Mouse (Mus musculus): Measurements from ENCODE around the gene Ablim1. TPM values are rescaled to one million over a fixed set of nuclear protein-coding genes. Genes with fewer than 3 reads are reported as not detected.

Ablim1 gene
- polyA plus RNA-seq, 1 experiment from 2014 or later, result 46.9 TPM

DNA sequence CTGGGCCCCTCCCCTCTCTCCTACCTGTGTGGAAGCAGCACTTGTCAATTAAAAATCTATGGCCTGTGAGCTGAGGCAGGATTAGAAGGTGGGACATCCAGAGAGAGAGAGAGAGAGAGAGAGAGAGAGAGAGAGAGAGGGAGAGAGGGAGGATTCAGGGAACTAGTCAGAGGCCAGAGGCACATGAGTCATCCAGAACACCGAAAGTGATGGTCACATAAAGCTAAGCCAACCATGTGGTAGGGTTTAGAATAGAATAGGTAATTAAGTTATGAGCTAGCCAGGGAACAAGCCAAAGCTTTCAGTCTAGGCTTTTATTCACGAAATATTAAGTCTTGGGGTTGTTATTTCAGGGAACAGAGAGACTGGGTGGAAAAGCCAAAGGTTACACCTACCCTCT, 10.1 kb downstream of the Ablim1 start:
- H3K4me1 ChIP-seq (ENCODE audit: control insufficient read depth in 2 of 2, insufficient read depth in 2 of 2, low read length in 2 of 2), result peaks cover 3 to 22% of the 10 kb centered on the region in 2 experiments
- H3K27ac ChIP-seq (replicated peaks in 1 of 2; ENCODE audit: control insufficient read depth in 1 of 2, insufficient read depth in 1 of 2, low read depth in 2 of 2, low read length in 2 of 2), result no peak overlapping the region
- no peaks in the 10 kb centered on the region for H3K27me3 ChIP-seq (ENCODE audit: control insufficient read depth, insufficient read depth, low read length)
- no peak overlapping the region for H3K4me2 ChIP-seq (ENCODE audit: low read length)
- H3K9ac ChIP-seq (ENCODE audit: low read length), result no peak overlapping the region
- ATAC-seq (ENCODE audit: insufficient number of reproducible peaks, insufficient read depth, low FRiP score, low read depth), result no peak
- H3K9me3 ChIP-seq (ENCODE audit: control insufficient read depth, low read length), result no peaks in the 10 kb centered on the region
- 75% methylated on average over 2 of the region's 2 CpGs for WGBS
- H3K4me3 ChIP-seq (ENCODE audit: control insufficient read depth in 1 of 2, insufficient read depth in 1 of 2, low read depth in 1 of 2, low read length in 2 of 2), result no peak overlapping the region
- no peaks in the 10 kb centered on the region for H3K36me3 ChIP-seq (ENCODE audit: control insufficient read depth, insufficient read depth, low read length)

DNA sequence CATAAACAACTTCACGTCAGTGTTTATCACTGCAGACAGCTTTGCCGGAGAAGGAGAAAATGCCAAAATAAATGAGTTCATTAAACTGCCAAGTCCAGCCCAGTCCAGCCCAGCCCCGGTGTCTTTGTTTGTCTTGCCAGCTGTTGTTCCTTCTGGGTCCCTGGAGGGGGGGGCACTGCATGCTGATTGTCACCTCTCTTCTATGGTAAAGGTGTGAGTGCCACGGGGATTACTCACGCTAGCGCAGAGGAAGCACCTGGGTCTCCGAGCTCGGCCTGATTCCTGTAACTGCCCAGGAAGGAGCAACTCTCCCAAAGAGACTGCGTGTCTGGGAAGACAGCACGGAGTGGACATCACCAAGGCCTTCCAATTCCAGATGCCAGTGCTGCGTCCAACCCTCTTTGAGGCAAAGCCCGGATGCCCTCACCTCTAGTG, 12.7 kb downstream of the Ablim1 start:
- H3K27ac ChIP-seq (replicated peaks in 1 of 2; ENCODE audit: control insufficient read depth in 1 of 2, insufficient read depth in 1 of 2, low read depth in 2 of 2, low read length in 2 of 2), result no peak overlapping the region
- WGBS, result 60% methylated on average over 12 of the region's 12 CpGs
- ATAC-seq (ENCODE audit: insufficient number of reproducible peaks, insufficient read depth, low FRiP score, low read depth), result no peak

DNA sequence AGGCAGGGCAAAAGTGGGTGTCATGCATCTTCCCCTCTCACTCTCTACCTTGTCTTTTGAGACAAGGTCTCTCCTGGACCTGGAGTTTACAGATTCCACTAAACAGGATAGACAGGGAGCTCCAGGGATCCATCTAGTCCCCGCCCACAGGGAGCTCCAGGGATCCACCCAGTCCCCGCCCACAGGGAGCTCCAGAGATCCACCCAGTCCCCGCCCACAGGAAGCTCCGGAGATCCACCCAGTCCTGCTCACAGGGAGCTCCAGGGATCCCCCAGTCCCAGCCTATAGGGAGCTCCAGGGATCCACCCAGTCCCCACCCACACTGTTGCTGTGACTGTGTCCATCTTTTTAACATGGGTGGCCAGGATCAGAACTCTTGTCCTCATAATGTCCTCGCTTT, 16.7 kb downstream of the Ablim1 start:
- no peak for ATAC-seq (ENCODE audit: insufficient number of reproducible peaks, insufficient read depth, low FRiP score, low read depth)
- H3K27ac ChIP-seq (replicated peaks in 1 of 2; ENCODE audit: control insufficient read depth in 1 of 2, insufficient read depth in 1 of 2, low read depth in 2 of 2, low read length in 2 of 2), result peak overlapping the region in 1 of 2 experiments; percentile 41; a peak in 1 of 4 replicates
- H3K36me3 ChIP-seq (ENCODE audit: control insufficient read depth, insufficient read depth, low read length), result no peaks in the 10 kb centered on the region
- peaks cover 3 to 9% of the 10 kb centered on the region in 2 experiments; a peak in 3 of 4 replicates for H3K4me1 ChIP-seq (ENCODE audit: control insufficient read depth in 2 of 2, insufficient read depth in 2 of 2, low read length in 2 of 2)
- no peaks in the 10 kb centered on the region for H3K27me3 ChIP-seq (ENCODE audit: control insufficient read depth, insufficient read depth, low read length)
- no peaks in the 10 kb centered on the region for H3K9me3 ChIP-seq (ENCODE audit: control insufficient read depth, low read length)
- no peak overlapping the region for H3K4me2 ChIP-seq (ENCODE audit: low read length)
- H3K4me3 ChIP-seq (ENCODE audit: control insufficient read depth in 1 of 2, insufficient read depth in 1 of 2, low read depth in 1 of 2, low read length in 2 of 2), result no peak overlapping the region
- no peak overlapping the region for H3K9ac ChIP-seq (ENCODE audit: low read length)
- WGBS, result 66% methylated on average over 5 of the region's 5 CpGs

More for the DNA sequence above, 12.7 kb downstream of the Ablim1 start:
- Histone ChIP-seq H3K4me1 (ENCODE audit: control insufficient read depth in 2 of 2, insufficient read depth in 2 of 2, low read length in 2 of 2) (peaks cover 3 to 15% of the 10 kb centered on the region in 2 experiments; a peak in 3 of 4 replicates), H3K27me3 (ENCODE audit: control insufficient read depth, insufficient read depth, low read length) (no peaks in the 10 kb centered on the region), H3K4me3 (ENCODE audit: control insufficient read depth in 1 of 2, insufficient read depth in 1 of 2, low read depth in 1 of 2, low read length in 2 of 2) (no peak overlapping the region), H3K9me3 (ENCODE audit: control insufficient read depth, low read length) (no peaks in the 10 kb centered on the region), H3K36me3 (ENCODE audit: control insufficient read depth, insufficient read depth, low read length) (no peaks in the 10 kb centered on the region), H3K4me2 (ENCODE audit: low read length) (no peak overlapping the region), H3K9ac (ENCODE audit: low read length) (no peak overlapping the region)

DNA sequence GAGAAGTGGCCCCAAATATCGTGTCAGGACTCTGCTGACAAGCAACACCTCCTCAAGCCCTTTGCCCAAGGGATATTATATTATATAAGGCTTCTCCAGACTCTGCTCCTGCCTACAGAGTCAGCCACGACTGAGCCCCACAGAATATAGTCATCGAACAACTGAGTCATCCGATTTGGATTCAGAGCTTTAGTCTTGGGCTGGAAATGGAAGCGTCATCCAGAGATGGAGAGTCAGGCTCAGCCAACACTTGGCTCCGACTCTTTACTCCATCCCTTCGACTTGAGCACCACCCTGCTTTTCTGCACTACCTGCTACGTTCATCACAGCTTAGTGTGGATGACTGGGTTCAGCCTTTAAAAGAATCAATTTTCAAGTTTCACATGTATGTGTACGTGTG, 17.3 kb downstream of the Ablim1 start:
- Histone ChIP-seq H3K36me3 (ENCODE audit: control insufficient read depth, insufficient read depth, low read length) (no peaks in the 10 kb centered on the region), H3K27ac (replicated peaks in 1 of 2; ENCODE audit: control insufficient read depth in 1 of 2, insufficient read depth in 1 of 2, low read depth in 2 of 2, low read length in 2 of 2) (no peak overlapping the region), H3K9me3 (ENCODE audit: control insufficient read depth, low read length) (no peaks in the 10 kb centered on the region), H3K9ac (ENCODE audit: low read length) (no peak overlapping the region), H3K4me1 (ENCODE audit: control insufficient read depth in 2 of 2, insufficient read depth in 2 of 2, low read length in 2 of 2) (peaks cover 3 to 9% of the 10 kb centered on the region in 2 experiments; a peak in 3 of 4 replicates), H3K4me2 (ENCODE audit: low read length) (no peak overlapping the region), H3K4me3 (ENCODE audit: control insufficient read depth in 1 of 2, insufficient read depth in 1 of 2, low read depth in 1 of 2, low read length in 2 of 2) (no peak overlapping the region), H3K27me3 (ENCODE audit: control insufficient read depth, insufficient read depth, low read length) (no peaks in the 10 kb centered on the region)
- ATAC-seq (ENCODE audit: insufficient number of reproducible peaks, insufficient read depth, low FRiP score, low read depth), result no peak
- WGBS, result 90% methylated on average over 9 of the region's 9 CpGs

DNA sequence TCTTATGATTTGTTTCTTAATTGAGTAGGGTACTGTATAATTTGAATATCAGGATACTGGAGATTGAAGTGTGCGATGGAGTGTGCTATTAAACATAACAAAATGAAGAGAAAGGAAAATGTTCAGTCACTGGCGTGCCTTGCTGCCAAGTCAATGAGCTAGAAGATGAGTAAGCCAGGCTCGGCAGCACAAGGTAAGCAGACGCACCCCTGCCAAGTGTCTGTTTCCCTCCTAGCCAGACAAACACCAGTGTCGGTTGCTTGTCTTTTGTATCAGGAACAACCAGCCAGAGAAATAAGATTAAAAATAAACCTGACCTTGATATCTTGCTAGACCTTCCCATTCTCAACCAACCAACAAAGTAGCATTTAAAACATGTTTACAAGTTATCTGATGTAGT, 18.2 kb downstream of the Ablim1 start:
- Histone ChIP-seq H3K27ac (replicated peaks in 1 of 2; ENCODE audit: control insufficient read depth in 1 of 2, insufficient read depth in 1 of 2, low read depth in 2 of 2, low read length in 2 of 2) (no peak overlapping the region), H3K27me3 (ENCODE audit: control insufficient read depth, insufficient read depth, low read length) (no peaks in the 10 kb centered on the region), H3K4me3 (ENCODE audit: control insufficient read depth in 1 of 2, insufficient read depth in 1 of 2, low read depth in 1 of 2, low read length in 2 of 2) (no peak overlapping the region), H3K4me2 (ENCODE audit: low read length) (no peak overlapping the region), H3K9ac (ENCODE audit: low read length) (no peak overlapping the region), H3K36me3 (ENCODE audit: control insufficient read depth, insufficient read depth, low read length) (no peaks in the 10 kb centered on the region), H3K4me1 (ENCODE audit: control insufficient read depth in 2 of 2, insufficient read depth in 2 of 2, low read length in 2 of 2) (peaks cover 3 to 9% of the 10 kb centered on the region in 2 experiments; a peak in 3 of 4 replicates), H3K9me3 (ENCODE audit: control insufficient read depth, low read length) (no peaks in the 10 kb centered on the region)
- 74% methylated on average over 5 of the region's 5 CpGs for WGBS
- ATAC-seq (ENCODE audit: insufficient number of reproducible peaks, insufficient read depth, low FRiP score, low read depth), result no peak

DNA sequence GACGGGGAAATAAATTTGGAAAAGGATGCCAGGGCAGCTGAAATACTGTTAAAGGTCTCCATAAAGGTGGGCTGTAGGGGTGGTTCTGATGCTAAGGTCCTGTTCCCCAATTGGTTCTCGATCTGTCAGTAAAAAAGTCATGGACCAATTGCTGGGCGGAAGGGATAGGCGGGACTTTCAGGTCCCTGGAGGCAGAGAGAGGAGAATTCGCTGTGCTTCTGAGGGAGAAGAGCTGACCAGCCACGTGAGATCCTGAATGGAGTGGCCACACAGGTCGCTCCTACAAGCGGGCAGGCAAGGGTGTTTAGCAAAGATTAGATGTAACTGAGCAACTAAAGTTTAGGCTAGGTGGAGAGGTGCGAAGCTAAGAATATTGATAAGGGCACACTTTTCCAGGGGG, 19.2 kb downstream of the Ablim1 start:
- Histone ChIP-seq H3K4me1 (ENCODE audit: control insufficient read depth in 2 of 2, insufficient read depth in 2 of 2, low read length in 2 of 2) (peaks cover 3 to 9% of the 10 kb centered on the region in 2 experiments; a peak in 3 of 4 replicates), H3K9ac (ENCODE audit: low read length) (no peak overlapping the region), H3K36me3 (ENCODE audit: control insufficient read depth, insufficient read depth, low read length) (no peaks in the 10 kb centered on the region), H3K27ac (replicated peaks in 1 of 2; ENCODE audit: control insufficient read depth in 1 of 2, insufficient read depth in 1 of 2, low read depth in 2 of 2, low read length in 2 of 2) (no peak overlapping the region), H3K4me2 (ENCODE audit: low read length) (no peak overlapping the region), H3K4me3 (ENCODE audit: control insufficient read depth in 1 of 2, insufficient read depth in 1 of 2, low read depth in 1 of 2, low read length in 2 of 2) (no peak overlapping the region), H3K27me3 (ENCODE audit: control insufficient read depth, insufficient read depth, low read length) (no peaks in the 10 kb centered on the region), H3K9me3 (ENCODE audit: control insufficient read depth, low read length) (no peaks in the 10 kb centered on the region)
- no peak for ATAC-seq (ENCODE audit: insufficient number of reproducible peaks, insufficient read depth, low FRiP score, low read depth)
- 44% methylated on average over 9 of the region's 9 CpGs for WGBS

DNA sequence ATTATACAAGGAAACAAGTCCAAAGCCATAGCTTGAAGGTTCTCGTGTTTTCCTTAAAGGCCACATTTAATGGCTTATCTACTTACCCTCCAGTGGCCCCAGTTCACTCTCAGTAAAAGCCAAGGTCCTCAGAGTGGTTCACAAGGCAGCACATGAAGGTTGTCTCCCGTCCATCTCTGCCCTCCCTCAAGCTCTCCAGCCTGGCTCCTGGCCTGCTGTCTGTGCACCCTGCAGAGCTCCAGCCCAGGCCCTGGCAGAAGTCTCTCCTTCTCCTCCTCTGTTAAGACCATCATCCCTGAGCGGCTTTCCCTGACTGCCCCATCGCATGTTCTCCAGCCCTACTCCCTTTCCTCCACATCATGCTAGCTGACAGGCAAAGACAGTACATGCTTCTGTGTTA, 20.4 kb downstream of the Ablim1 start:
- Histone ChIP-seq H3K4me3 (ENCODE audit: control insufficient read depth in 1 of 2, insufficient read depth in 1 of 2, low read depth in 1 of 2, low read length in 2 of 2) (no peak overlapping the region), H3K36me3 (ENCODE audit: control insufficient read depth, insufficient read depth, low read length) (no peaks in the 10 kb centered on the region), H3K27ac (replicated peaks in 1 of 2; ENCODE audit: control insufficient read depth in 1 of 2, insufficient read depth in 1 of 2, low read depth in 2 of 2, low read length in 2 of 2) (no peak overlapping the region; a peak in 1 of 4 replicates), H3K4me2 (ENCODE audit: low read length) (no peak overlapping the region), H3K9me3 (ENCODE audit: control insufficient read depth, low read length) (no peaks in the 10 kb centered on the region), H3K9ac (ENCODE audit: low read length) (no peak overlapping the region), H3K27me3 (ENCODE audit: control insufficient read depth, insufficient read depth, low read length) (no peaks in the 10 kb centered on the region), H3K4me1 (ENCODE audit: control insufficient read depth in 2 of 2, insufficient read depth in 2 of 2, low read length in 2 of 2) (peaks cover 8 to 16% of the 10 kb centered on the region in 2 experiments)
- ATAC-seq (ENCODE audit: insufficient number of reproducible peaks, insufficient read depth, low FRiP score, low read depth), result no peak
- 67% methylated on average over 4 of the region's 4 CpGs for WGBS

DNA sequence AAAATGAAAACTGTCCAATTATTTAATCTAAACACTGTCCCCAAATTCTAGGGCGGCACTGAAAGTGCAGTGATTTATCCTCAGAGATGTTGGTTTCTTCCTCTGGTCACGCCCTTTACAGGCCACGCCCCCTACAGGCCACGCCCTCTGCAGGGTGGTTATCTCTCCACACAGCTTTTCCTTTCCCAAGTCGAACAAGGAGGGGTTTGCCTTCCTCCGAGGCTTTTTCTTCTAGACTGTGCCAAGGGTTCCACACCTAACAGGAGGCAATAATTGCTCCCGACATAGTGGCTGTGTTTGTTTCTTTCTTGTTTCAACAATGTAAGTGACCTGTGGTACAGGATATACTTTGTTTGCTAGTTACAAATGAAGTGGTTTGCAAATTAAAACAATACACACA, 21.0 kb downstream of the Ablim1 start:
- Histone ChIP-seq H3K4me2 (ENCODE audit: low read length) (no peak overlapping the region), H3K4me3 (ENCODE audit: control insufficient read depth in 1 of 2, insufficient read depth in 1 of 2, low read depth in 1 of 2, low read length in 2 of 2) (no peak overlapping the region), H3K9ac (ENCODE audit: low read length) (no peak overlapping the region), H3K9me3 (ENCODE audit: control insufficient read depth, low read length) (no peaks in the 10 kb centered on the region), H3K27ac (replicated peaks in 1 of 2; ENCODE audit: control insufficient read depth in 1 of 2, insufficient read depth in 1 of 2, low read depth in 2 of 2, low read length in 2 of 2) (no peak overlapping the region), H3K27me3 (ENCODE audit: control insufficient read depth, insufficient read depth, low read length) (no peaks in the 10 kb centered on the region), H3K36me3 (ENCODE audit: control insufficient read depth, insufficient read depth, low read length) (no peaks in the 10 kb centered on the region), H3K4me1 (ENCODE audit: control insufficient read depth in 2 of 2, insufficient read depth in 2 of 2, low read length in 2 of 2) (peaks cover 10 to 21% of the 10 kb centered on the region in 2 experiments)
- WGBS, result 32% methylated on average over 7 of the region's 7 CpGs
- no peak for ATAC-seq (ENCODE audit: insufficient number of reproducible peaks, insufficient read depth, low FRiP score, low read depth)
